Mouse (Mus musculus): ENCODE data around the gene Rabgap1l. TPM values are rescaled to one million over a fixed set of nuclear protein-coding genes. Genes with fewer than 3 reads are reported as not detected.
A peak's percentile ranks its signal among the peaks of the same experiment; 100 is the strongest.

Gene Rabgap1l
- total and polyA plus RNA-seq, 3 experiments, result 12.9 to 325 (median 302) TPM

GRCm38 (mm10) chr1:160308498-160308897 lies 484.5 kb downstream of the Rabgap1l start:
- H3K4me1 ChIP-seq (ENCODE audit: insufficient read depth, low read depth, low read length), result peaks cover 63% of the 10 kb centered on the region
- no peak for ATAC-seq (ENCODE audit: extremely low read depth, insufficient number of reproducible peaks, low FRiP score, poor library complexity, severe bottlenecking)

DNA sequence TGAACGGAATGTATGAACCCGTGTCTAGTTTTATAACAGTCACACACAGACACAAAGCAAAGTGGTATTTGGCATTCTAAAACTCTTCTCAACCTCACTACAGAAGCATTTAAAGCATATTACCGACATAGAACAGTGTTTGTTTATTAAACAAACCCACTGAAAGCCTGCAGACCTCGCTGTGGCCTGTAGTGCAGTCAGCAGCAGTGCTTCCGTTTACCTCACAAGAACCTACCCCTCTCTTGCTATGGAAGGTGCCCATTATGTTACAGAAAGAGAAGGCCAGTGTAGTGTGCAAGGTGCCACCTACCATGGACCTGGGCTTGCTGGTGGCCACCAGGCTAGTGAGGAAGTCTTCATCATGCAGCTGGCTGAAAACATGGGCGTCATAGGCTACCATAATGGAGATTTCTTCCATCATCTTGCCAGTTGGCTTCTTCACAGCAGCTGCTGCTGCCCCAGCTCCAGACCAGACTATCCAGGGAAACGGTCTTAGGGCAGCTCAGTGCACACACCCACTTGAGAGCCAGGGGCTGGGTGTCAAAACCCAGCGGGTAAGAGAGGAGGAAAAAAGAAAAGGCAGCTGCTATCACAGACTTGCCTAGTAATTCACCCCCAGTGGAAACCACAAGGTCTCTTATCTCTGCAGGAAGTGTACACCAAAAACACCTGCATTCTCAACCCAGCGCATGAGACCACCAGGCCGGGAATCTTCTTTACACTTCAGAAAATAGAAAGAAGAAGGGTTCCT lies 486.0 kb downstream of the Rabgap1l start:
- H3K9me3 ChIP-seq (replicated peaks), result no peaks in the 10 kb centered on the region
- DNase-seq (ENCODE audit: low spot score) (peak; percentile 24), ATAC-seq (ENCODE audit: extremely low read depth, insufficient number of reproducible peaks, low FRiP score, poor library complexity, severe bottlenecking) (peak; percentile 84)
- no peaks in the 10 kb centered on the region for H3K27me3 ChIP-seq (ENCODE audit: insufficient read depth, low read length)
- TF ChIP-seq TAL1 (conservative IDR thresholded peaks at IDR 0.05; ENCODE audit: low read depth, low read length), result peak; percentile 63
- no peak for TF ChIP-seq POLR2AphosphoS5 (IDR thresholded peaks at IDR 0.05; ENCODE audit: insufficient replicate concordance, low read depth, low read length)
- H3K4me3 ChIP-seq (ENCODE audit: low read depth, low read length), result peak overlapping the region; percentile 67
- peaks cover 72% of the 10 kb centered on the region for H3K4me1 ChIP-seq (ENCODE audit: insufficient read depth, low read depth, low read length)
- peaks cover 21% of the 10 kb centered on the region for H3K36me3 ChIP-seq (replicated peaks)

More at GRCm38 (mm10) chr1:160308498-160308897, 484.5 kb downstream of the Rabgap1l start:
- Histone ChIP-seq H3K4me3 (ENCODE audit: low read depth, low read length) (peak overlapping the region; percentile 40; the same call in 1 of the 2 replicates), H3K36me3 (replicated peaks) (peaks cover 13% of the 10 kb centered on the region), H3K27me3 (ENCODE audit: insufficient read depth, low read length) (no peaks in the 10 kb centered on the region), H3K9me3 (replicated peaks) (no peaks in the 10 kb centered on the region)
- no peak for DNase-seq (ENCODE audit: low spot score)
- no peak for TF ChIP-seq CTCF (IDR thresholded peaks at IDR 0.05; ENCODE audit: low read depth, low read length)

DNA sequence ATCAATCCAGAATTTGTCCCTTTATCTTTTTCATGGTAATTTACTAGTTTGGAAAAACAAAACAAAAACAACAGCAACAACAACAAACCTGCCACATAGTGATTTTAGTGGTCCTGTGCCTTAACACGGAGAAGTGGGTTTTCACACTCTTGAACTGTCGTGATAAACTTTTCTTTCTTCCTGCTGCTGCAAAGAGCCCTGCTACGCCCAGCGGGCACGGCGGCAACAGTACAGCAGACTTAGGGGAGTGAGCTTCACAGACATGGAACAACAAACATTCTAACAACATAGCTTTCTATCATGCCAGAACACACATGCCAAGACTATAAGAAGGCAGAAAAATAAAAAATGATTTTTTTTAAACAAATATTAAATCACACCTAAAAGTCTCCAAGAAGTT lies 486.7 kb downstream of the Rabgap1l start:
- no peak for ATAC-seq (ENCODE audit: extremely low read depth, insufficient number of reproducible peaks, low FRiP score, poor library complexity, severe bottlenecking)
- TF ChIP-seq TAL1 (conservative IDR thresholded peaks at IDR 0.05; ENCODE audit: low read depth, low read length), result no peak
- H3K4me3 ChIP-seq (ENCODE audit: low read depth, low read length), result no peak overlapping the region; the same call in 1 of the 2 replicates
- H3K9me3 ChIP-seq (replicated peaks), result no peaks in the 10 kb centered on the region
- peaks cover 21% of the 10 kb centered on the region for H3K36me3 ChIP-seq (replicated peaks)
- H3K4me1 ChIP-seq (ENCODE audit: insufficient read depth, low read depth, low read length), result peaks cover 73% of the 10 kb centered on the region
- DNase-seq (ENCODE audit: low spot score), result no peak
- H3K27me3 ChIP-seq (ENCODE audit: insufficient read depth, low read length), result no peaks in the 10 kb centered on the region

GRCm38 (mm10) chr1:160305826-160306225 lies 487.2 kb downstream of the Rabgap1l start:
- H3K4me1 ChIP-seq (ENCODE audit: insufficient read depth, low read depth, low read length), result peaks cover 76% of the 10 kb centered on the region
- TF ChIP-seq GATA1 (IDR thresholded peaks at IDR 0.05; ENCODE audit: borderline replicate concordance, low read length) (no peak), POLR2AphosphoS5 (IDR thresholded peaks at IDR 0.05; ENCODE audit: insufficient replicate concordance, low read depth, low read length) (no peak), CTCF (IDR thresholded peaks at IDR 0.05; ENCODE audit: low read depth, low read length) (no peak), GATA2 (IDR thresholded peaks at IDR 0.05; ENCODE audit: borderline replicate concordance, low read depth, low read length) (no peak), TAL1 (conservative IDR thresholded peaks at IDR 0.05; ENCODE audit: low read depth, low read length) (no peak)
- H3K27me3 ChIP-seq (ENCODE audit: insufficient read depth, low read length), result no peaks in the 10 kb centered on the region
- no peak for ATAC-seq (ENCODE audit: extremely low read depth, insufficient number of reproducible peaks, low FRiP score, poor library complexity, severe bottlenecking)
- no peak for DNase-seq (ENCODE audit: low spot score)
- H3K36me3 ChIP-seq (replicated peaks), result peaks cover 21% of the 10 kb centered on the region
- no peak overlapping the region for H3K4me3 ChIP-seq (ENCODE audit: low read depth, low read length)
- H3K9me3 ChIP-seq (replicated peaks), result no peaks in the 10 kb centered on the region

- H3K4me1 ChIP-seq (ENCODE audit: insufficient read depth, low read depth, low read length), result peaks cover 76% of the 10 kb centered on the region
- ATAC-seq (ENCODE audit: extremely low read depth, insufficient number of reproducible peaks, low FRiP score, poor library complexity, severe bottlenecking) (no peak), DNase-seq (ENCODE audit: low spot score) (no peak)
- TF ChIP-seq CTCF (IDR thresholded peaks at IDR 0.05; ENCODE audit: low read depth, low read length), result no peak
- no peak for TF ChIP-seq POLR2AphosphoS5 (IDR thresholded peaks at IDR 0.05; ENCODE audit: insufficient replicate concordance, low read depth, low read length)
- TF ChIP-seq TAL1 (conservative IDR thresholded peaks at IDR 0.05; ENCODE audit: low read depth, low read length), result no peak
- no peak for TF ChIP-seq GATA2 (IDR thresholded peaks at IDR 0.05; ENCODE audit: borderline replicate concordance, low read depth, low read length)
- TF ChIP-seq GATA1 (IDR thresholded peaks at IDR 0.05; ENCODE audit: borderline replicate concordance, low read length), result no peak
- H3K4me3 ChIP-seq (ENCODE audit: low read depth, low read length), result no peak overlapping the region
- H3K27me3 ChIP-seq (ENCODE audit: insufficient read depth, low read length), result no peaks in the 10 kb centered on the region
- no peaks in the 10 kb centered on the region for H3K9me3 ChIP-seq (replicated peaks)
- H3K36me3 ChIP-seq (replicated peaks), result peaks cover 21% of the 10 kb centered on the region
Measured at GRCm38 (mm10) chr1:160304969-160305498, 488.0 kb downstream of the Rabgap1l start.

- H3K9me3 ChIP-seq (replicated peaks), result no peaks in the 10 kb centered on the region
- peaks cover 21% of the 10 kb centered on the region for H3K36me3 ChIP-seq (replicated peaks)
- no peak for ATAC-seq (ENCODE audit: extremely low read depth, insufficient number of reproducible peaks, low FRiP score, poor library complexity, severe bottlenecking)
- H3K27me3 ChIP-seq (ENCODE audit: insufficient read depth, low read length), result no peaks in the 10 kb centered on the region
- peaks cover 57% of the 10 kb centered on the region for H3K4me1 ChIP-seq (ENCODE audit: insufficient read depth, low read depth, low read length)
- no peak for DNase-seq (ENCODE audit: low spot score)
- TF ChIP-seq GATA2 (IDR thresholded peaks at IDR 0.05; ENCODE audit: borderline replicate concordance, low read depth, low read length) (no peak), GATA1 (IDR thresholded peaks at IDR 0.05; ENCODE audit: borderline replicate concordance, low read length) (no peak), CTCF (IDR thresholded peaks at IDR 0.05; ENCODE audit: low read depth, low read length) (no peak), TAL1 (conservative IDR thresholded peaks at IDR 0.05; ENCODE audit: low read depth, low read length) (no peak), POLR2AphosphoS5 (IDR thresholded peaks at IDR 0.05; ENCODE audit: insufficient replicate concordance, low read depth, low read length) (no peak)
- H3K4me3 ChIP-seq (ENCODE audit: low read depth, low read length), result no peak overlapping the region
Measured at GRCm38 (mm10) chr1:160302268-160302667, 490.7 kb downstream of the Rabgap1l start.

Data from G1E (cell line).